Mouse (Mus musculus): ENCODE results near the gene Ift22. TPM values are rescaled to one million over a fixed set of nuclear protein-coding genes. Genes with fewer than 3 reads are reported as not detected.

The Ift22 gene
- polyA plus RNA-seq, 1 experiment from 2014 or later = 114 TPM

- H3K27ac ChIP-seq (ENCODE audit: low read depth, low read length) = no peak overlapping the region
- H3K9me3 ChIP-seq (ENCODE audit: control insufficient read depth, low read length) = no peaks in the 10 kb centered on the region
- ATAC-seq (ENCODE audit: low FRiP score) = no peak
- DNase-seq (ENCODE audit: low spot score, missing footprints) = peak; percentile 69
- H3K36me3 ChIP-seq (ENCODE audit: control insufficient read depth, insufficient read depth, low read length) = no peaks in the 10 kb centered on the region
- no peak overlapping the region for H3K4me3 ChIP-seq (ENCODE audit: low read depth, low read length)
- H3K27me3 ChIP-seq (ENCODE audit: control insufficient read depth, insufficient read depth, low read length) = no peaks in the 10 kb centered on the region
- H3K9ac ChIP-seq (ENCODE audit: low read length) = no peak overlapping the region
- H3K4me1 ChIP-seq (ENCODE audit: control insufficient read depth, insufficient read depth, low read length) = no peaks in the 10 kb centered on the region
- H3K4me2 ChIP-seq = no peak overlapping the region
- WGBS = 74% methylated on average over 10 of the region's 10 CpGs
These were observed 12.4 kb upstream of the Ift22 start for GRCm38 (mm10) chr5:136895529-136895963.

DNA sequence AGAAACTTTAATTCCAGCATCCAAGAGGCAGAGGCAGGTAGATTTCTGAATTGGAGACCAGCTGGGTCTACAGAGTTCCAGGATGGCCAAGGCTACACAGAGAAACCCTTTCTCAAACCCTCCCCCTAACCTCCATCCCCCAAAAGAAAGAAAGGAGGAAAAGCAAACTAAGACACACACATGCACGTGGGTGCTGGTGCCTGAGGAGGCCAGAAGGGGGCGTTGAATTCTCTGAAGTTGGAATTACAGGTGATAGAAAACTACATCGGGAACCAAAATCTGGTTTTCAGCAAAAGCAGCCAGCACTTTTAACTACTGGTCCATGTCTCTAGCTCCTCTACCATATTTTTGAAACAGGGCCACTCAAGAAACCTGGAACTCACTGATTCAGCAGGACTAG is 3.3 kb upstream of the Ift22 start:
- 56% methylated on average over 3 of the region's 3 CpGs for WGBS
- H3K4me1 ChIP-seq (ENCODE audit: control insufficient read depth, insufficient read depth, low read length) = peaks cover 7% of the 10 kb centered on the region
- H3K27ac ChIP-seq (ENCODE audit: low read depth, low read length) = no peak overlapping the region
- no peak overlapping the region for H3K9ac ChIP-seq (ENCODE audit: low read length)
- no peak overlapping the region for H3K4me3 ChIP-seq (ENCODE audit: low read depth, low read length)
- H3K9me3 ChIP-seq (ENCODE audit: control insufficient read depth, low read length) = no peaks in the 10 kb centered on the region
- no peaks in the 10 kb centered on the region for H3K36me3 ChIP-seq (ENCODE audit: control insufficient read depth, insufficient read depth, low read length)
- no peaks in the 10 kb centered on the region for H3K27me3 ChIP-seq (ENCODE audit: control insufficient read depth, insufficient read depth, low read length)
- ATAC-seq (ENCODE audit: low FRiP score) (no peak), DNase-seq (ENCODE audit: low spot score, missing footprints) (peak; percentile 77)
- no peak overlapping the region for H3K4me2 ChIP-seq

GRCm38 (mm10) chr5:136905630-136906029 is 2.3 kb upstream of the Ift22 start:
- ATAC-seq (ENCODE audit: low FRiP score) (no peak), DNase-seq (ENCODE audit: low spot score, missing footprints) (peak; percentile 79)
- peaks cover 7% of the 10 kb centered on the region for H3K4me1 ChIP-seq (ENCODE audit: control insufficient read depth, insufficient read depth, low read length)
- no peaks in the 10 kb centered on the region for H3K36me3 ChIP-seq (ENCODE audit: control insufficient read depth, insufficient read depth, low read length)
- no peak overlapping the region for H3K4me2 ChIP-seq
- WGBS = 50% methylated on average over 7 of the region's 7 CpGs
- H3K9me3 ChIP-seq (ENCODE audit: control insufficient read depth, low read length) = no peaks in the 10 kb centered on the region
- no peak overlapping the region for H3K4me3 ChIP-seq (ENCODE audit: low read depth, low read length)
- no peak overlapping the region for H3K27ac ChIP-seq (ENCODE audit: low read depth, low read length)
- no peak overlapping the region for H3K9ac ChIP-seq (ENCODE audit: low read length)
- H3K27me3 ChIP-seq (ENCODE audit: control insufficient read depth, insufficient read depth, low read length) = no peaks in the 10 kb centered on the region

DNA sequence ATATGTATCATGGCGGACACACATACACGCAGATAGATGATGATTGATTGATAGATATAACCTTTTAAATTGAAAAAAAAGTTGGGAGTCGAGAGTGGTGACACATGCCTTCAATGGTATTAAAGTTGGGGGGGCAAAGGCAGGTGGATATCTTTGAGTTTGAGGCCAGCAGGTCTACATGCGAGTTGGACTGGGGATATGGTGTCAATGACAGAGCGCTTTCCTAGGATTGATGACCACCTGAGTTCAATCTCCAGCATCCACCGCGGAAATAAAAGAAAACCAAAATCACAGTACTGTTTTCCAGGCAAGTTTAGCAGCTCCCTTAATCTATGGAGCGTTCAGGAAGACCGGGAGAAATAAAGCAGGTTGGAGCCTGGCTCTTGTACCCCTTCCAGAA is 363 bp upstream of the Ift22 start:
- Histone ChIP-seq H3K4me1 (ENCODE audit: control insufficient read depth, insufficient read depth, low read length) (peaks cover 7% of the 10 kb centered on the region), H3K27me3 (ENCODE audit: control insufficient read depth, insufficient read depth, low read length) (no peaks in the 10 kb centered on the region), H3K9me3 (ENCODE audit: control insufficient read depth, low read length) (no peaks in the 10 kb centered on the region), H3K36me3 (ENCODE audit: control insufficient read depth, insufficient read depth, low read length) (no peaks in the 10 kb centered on the region), H3K9ac (ENCODE audit: low read length) (peak overlapping the region; percentile 54), H3K4me3 (ENCODE audit: low read depth, low read length) (peak overlapping the region; percentile 72), H3K27ac (ENCODE audit: low read depth, low read length) (no peak overlapping the region), H3K4me2 (peak overlapping the region; percentile 38)
- ATAC-seq (ENCODE audit: low FRiP score) = peak; percentile 50; the same call in 1 of the 2 replicates
- DNase-seq (ENCODE audit: low spot score, missing footprints) = no peak
- WGBS = 49% methylated on average over 9 of the region's 9 CpGs

DNA sequence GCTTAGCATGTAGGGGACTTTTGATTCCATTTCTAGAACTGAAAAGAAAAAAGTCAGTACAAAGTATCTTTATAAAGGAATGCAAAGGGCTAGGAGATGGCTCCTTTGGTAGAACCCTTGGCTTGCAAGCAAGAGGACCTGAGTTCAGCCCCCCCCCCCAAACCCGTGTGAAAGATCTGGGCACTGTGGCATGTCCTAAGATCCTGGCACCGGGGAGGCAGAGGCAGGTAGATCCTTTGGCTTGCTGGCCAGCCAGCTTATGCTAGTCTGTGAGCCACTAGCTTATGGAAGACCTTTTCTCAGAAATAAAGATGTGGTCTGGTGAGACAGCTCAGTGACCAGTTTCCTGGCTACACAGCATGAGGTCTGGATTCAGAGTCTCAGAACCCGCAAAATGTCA is 6.2 kb downstream of the Ift22 start:
- no peak overlapping the region for H3K4me3 ChIP-seq (ENCODE audit: low read depth, low read length)
- H3K36me3 ChIP-seq (ENCODE audit: control insufficient read depth, insufficient read depth, low read length) = peaks cover 4% of the 10 kb centered on the region
- ATAC-seq (ENCODE audit: low FRiP score) (no peak), DNase-seq (ENCODE audit: low spot score, missing footprints) (peak; percentile 56)
- H3K4me1 ChIP-seq (ENCODE audit: control insufficient read depth, insufficient read depth, low read length) = peaks cover under 1% of the 10 kb centered on the region
- H3K9me3 ChIP-seq (ENCODE audit: control insufficient read depth, low read length) = no peaks in the 10 kb centered on the region
- no peak overlapping the region for H3K4me2 ChIP-seq
- no peaks in the 10 kb centered on the region for H3K27me3 ChIP-seq (ENCODE audit: control insufficient read depth, insufficient read depth, low read length)
- H3K9ac ChIP-seq (ENCODE audit: low read length) = no peak overlapping the region
- no peak overlapping the region for H3K27ac ChIP-seq (ENCODE audit: low read depth, low read length)
- 96% methylated on average over 3 of the region's 3 CpGs for WGBS

GRCm38 (mm10) chr5:136917613-136918242 is 9.8 kb downstream of the Ift22 start:
- no peak overlapping the region for H3K27ac ChIP-seq (ENCODE audit: low read depth, low read length)
- no peak for ATAC-seq (ENCODE audit: low FRiP score)
- no peak overlapping the region for H3K9ac ChIP-seq (ENCODE audit: low read length)
- DNase-seq (ENCODE audit: low spot score, missing footprints) = peak; percentile 83
- H3K27me3 ChIP-seq (ENCODE audit: control insufficient read depth, insufficient read depth, low read length) = no peaks in the 10 kb centered on the region
- H3K4me3 ChIP-seq (ENCODE audit: low read depth, low read length) = no peak overlapping the region
- H3K9me3 ChIP-seq (ENCODE audit: control insufficient read depth, low read length) = no peaks in the 10 kb centered on the region
- H3K4me1 ChIP-seq (ENCODE audit: control insufficient read depth, insufficient read depth, low read length) = peaks cover 5% of the 10 kb centered on the region
- 95% methylated on average over 8 of the region's 8 CpGs for WGBS
- no peak overlapping the region for H3K4me2 ChIP-seq
- peaks cover 4% of the 10 kb centered on the region for H3K36me3 ChIP-seq (ENCODE audit: control insufficient read depth, insufficient read depth, low read length)

DNA sequence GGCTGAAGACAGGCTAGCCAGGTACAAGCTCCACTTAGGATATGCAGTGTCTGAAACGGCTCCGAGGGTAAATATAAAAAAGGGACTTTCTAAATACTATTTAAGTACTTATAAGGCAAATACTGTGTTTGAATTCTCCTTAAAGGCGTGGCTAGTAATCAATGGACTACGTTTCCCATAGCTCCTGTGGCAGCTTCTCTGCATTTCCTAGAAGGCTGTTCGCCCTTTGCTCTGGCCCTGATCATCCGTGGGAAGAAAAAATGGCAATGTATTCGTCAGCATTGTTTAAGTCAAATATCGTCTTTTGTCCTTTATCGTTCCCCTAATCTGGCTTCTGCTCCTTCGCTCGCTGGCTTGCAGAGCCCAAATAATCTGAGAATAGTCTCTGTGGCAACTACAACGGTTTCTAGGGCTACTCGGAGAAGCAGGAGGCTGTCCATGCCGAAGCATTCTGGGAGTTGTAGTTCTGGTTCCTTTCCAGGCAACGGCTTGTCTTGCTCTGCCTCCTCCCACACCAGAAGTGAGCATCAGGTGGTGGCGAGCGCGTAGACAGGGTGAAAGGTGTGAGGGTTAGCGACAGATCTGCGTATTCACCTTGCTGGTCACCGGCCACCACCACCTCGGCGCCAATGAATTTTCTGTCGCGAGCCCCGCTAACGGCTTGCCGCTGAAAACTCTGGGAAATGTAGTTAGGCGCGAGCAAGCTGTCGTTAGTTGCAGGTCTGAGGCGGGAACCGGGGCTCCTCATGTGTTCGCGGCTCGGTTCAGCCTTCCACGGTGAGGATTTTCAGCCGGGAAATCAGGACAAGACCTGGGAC is 10.9 kb downstream of the Ift22 start:
- peak; percentile 87 for ATAC-seq (ENCODE audit: low FRiP score)
- H3K4me1 ChIP-seq (ENCODE audit: control insufficient read depth, insufficient read depth, low read length) = peaks cover 5% of the 10 kb centered on the region
- peak overlapping the region; percentile 49 for H3K4me3 ChIP-seq (ENCODE audit: low read depth, low read length)
- no peak overlapping the region for H3K27ac ChIP-seq (ENCODE audit: low read depth, low read length)
- DNase-seq (ENCODE audit: low spot score, missing footprints) = peak; percentile 98
- peak overlapping the region; percentile 75 for H3K4me2 ChIP-seq
- H3K9me3 ChIP-seq (ENCODE audit: control insufficient read depth, low read length) = no peaks in the 10 kb centered on the region
- no peaks in the 10 kb centered on the region for H3K27me3 ChIP-seq (ENCODE audit: control insufficient read depth, insufficient read depth, low read length)
- H3K9ac ChIP-seq (ENCODE audit: low read length) = peak overlapping the region; percentile 70
- 4% methylated on average over 38 of the region's 38 CpGs for WGBS
- H3K36me3 ChIP-seq (ENCODE audit: control insufficient read depth, insufficient read depth, low read length) = no peaks in the 10 kb centered on the region

GRCm38 (mm10) chr5:136919546-136920301 is 11.8 kb downstream of the Ift22 start:
- 29% methylated on average over 18 of the region's 18 CpGs for WGBS
- H3K27ac ChIP-seq (ENCODE audit: low read depth, low read length) = no peak overlapping the region
- peak overlapping the region; percentile 49 for H3K4me3 ChIP-seq (ENCODE audit: low read depth, low read length)
- no peaks in the 10 kb centered on the region for H3K36me3 ChIP-seq (ENCODE audit: control insufficient read depth, insufficient read depth, low read length)
- H3K4me1 ChIP-seq (ENCODE audit: control insufficient read depth, insufficient read depth, low read length) = peaks cover 5% of the 10 kb centered on the region
- H3K9me3 ChIP-seq (ENCODE audit: control insufficient read depth, low read length) = no peaks in the 10 kb centered on the region
- no peaks in the 10 kb centered on the region for H3K27me3 ChIP-seq (ENCODE audit: control insufficient read depth, insufficient read depth, low read length)
- ATAC-seq (ENCODE audit: low FRiP score) (peak; percentile 23; the same call in 1 of the 2 replicates), DNase-seq (ENCODE audit: low spot score, missing footprints) (peak; percentile 86)
- peak overlapping the region; percentile 70 for H3K9ac ChIP-seq (ENCODE audit: low read length)
- peak overlapping the region; percentile 75 for H3K4me2 ChIP-seq
